Mouse (Mus musculus) bone marrow, adult 2 months (tissue): ENCODE measurements around the gene Slc35f6. TPM values are rescaled to one million over a fixed set of nuclear protein-coding genes. Genes with fewer than 3 reads are reported as not detected.
A peak's percentile ranks its signal among the peaks of the same experiment; 100 is the strongest.

Experiments used
- H3K27ac ChIP-seq: fragments of 200-500 bp; 2 replicates; pipeline ENCODE4 v1.5.1; 2012; ENCODE audit warnings: low read depth, mild to moderate bottlenecking, control low read depth, inconsistent platforms, low read length; ENCODE audit not compliant: control insufficient read depth, poor library complexity, insufficient read depth
- H3K4me1 ChIP-seq: fragments of 200-500 bp; 2 replicates; pipeline ENCODE4 v1.6.1; 2011; ENCODE audit warnings: low read length; ENCODE audit not compliant: control insufficient read depth, insufficient read depth
- H3K4me3 ChIP-seq: fragments of 200-500 bp; replicated peaks from 2 replicates; pipeline ENCODE3; 2011; ENCODE audit warnings: mild to moderate bottlenecking, low read depth, low read length, control low read depth; ENCODE audit not compliant: control insufficient read depth
- CTCF ChIP-seq: fragments of 200-500 bp; IDR thresholded peaks from 2 replicates; pipeline ENCODE4 v1.5.1; 2011; ENCODE audit warnings: low read length, control low read depth; ENCODE audit not compliant: control insufficient read depth, insufficient read depth
- POLR2A ChIP-seq: fragments of 200-500 bp; IDR thresholded peaks from 2 replicates; pipeline ENCODE4 v1.6.1; 2011; ENCODE audit warnings: low read depth, mild to moderate bottlenecking, control low read depth, low read length, borderline replicate concordance; ENCODE audit not compliant: control insufficient read depth
- WGBS: fragments of 180-500 bp; shearing (Covaris S2); methylation state at CpG from one replicate; pipeline ENCODE4 v1.1.7; 2018; 5-methylcytosine and 5-hydroxymethylcytosine counted together
- polyA plus RNA-seq: library from polyadenylated mRNA; stranded (reverse); fragments of >200 nt; gene quantifications from 2 replicates; pipeline ENCODE4 v1.2.4, GENCODE M21; 2011; ENCODE audit warnings: low replicate concordance; ENCODE audit not compliant: missing spikeins, insufficient read depth, insufficient read length

Slc35f6 gene
- polyA plus RNA-seq, 1 experiment: 17.0 TPM

GRCm38 (mm10) chr5:30638041-30638440 is 9.7 kb upstream of the Slc35f6 start:
- no peaks in the 10 kb centered on the region; the same call in 1 of the 2 replicates for H3K4me1 ChIP-seq
- no peak for TF ChIP-seq POLR2A
- peak; percentile 87 for TF ChIP-seq CTCF
- no peak overlapping the region for H3K27ac ChIP-seq
- no peak overlapping the region for H3K4me3 ChIP-seq
- 4% methylated on average over 6 of the region's 6 CpGs for WGBS

- WGBS: 55% methylated on average over 5 of the region's 5 CpGs
- Histone ChIP-seq H3K4me3 (no peak overlapping the region), H3K4me1 (no peaks in the 10 kb centered on the region), H3K27ac (no peak overlapping the region)
- no peak for TF ChIP-seq POLR2A
- TF ChIP-seq CTCF: no peak
Measured at GRCm38 (mm10) chr5:30643477-30644179, 4.1 kb upstream of the Slc35f6 start.

DNA sequence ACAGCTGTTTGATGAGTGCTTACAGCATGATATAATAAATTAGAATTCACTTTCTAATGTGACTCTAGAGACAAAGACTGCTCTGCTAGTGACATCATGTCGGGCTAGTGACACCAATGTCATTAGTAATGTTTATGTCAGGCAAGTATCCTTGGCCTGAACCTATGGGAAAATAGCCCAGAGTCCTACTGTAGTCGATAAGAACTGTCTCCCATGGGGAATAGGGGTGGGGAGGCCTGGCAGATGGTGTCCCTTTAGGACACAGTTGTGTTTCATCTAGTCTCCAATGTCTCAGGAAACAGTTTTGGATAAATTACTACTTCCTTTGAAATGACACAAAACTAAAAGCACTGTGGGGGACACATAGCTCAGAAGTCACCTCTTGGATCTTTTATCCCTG is 1.7 kb upstream of the Slc35f6 start:
- no peak for TF ChIP-seq CTCF
- no peak for TF ChIP-seq POLR2A
- 80% methylated on average over 2 of the region's 2 CpGs for WGBS
- Histone ChIP-seq H3K4me1 (peaks cover 6% of the 10 kb centered on the region), H3K27ac (no peak overlapping the region), H3K4me3 (no peak overlapping the region)

DNA sequence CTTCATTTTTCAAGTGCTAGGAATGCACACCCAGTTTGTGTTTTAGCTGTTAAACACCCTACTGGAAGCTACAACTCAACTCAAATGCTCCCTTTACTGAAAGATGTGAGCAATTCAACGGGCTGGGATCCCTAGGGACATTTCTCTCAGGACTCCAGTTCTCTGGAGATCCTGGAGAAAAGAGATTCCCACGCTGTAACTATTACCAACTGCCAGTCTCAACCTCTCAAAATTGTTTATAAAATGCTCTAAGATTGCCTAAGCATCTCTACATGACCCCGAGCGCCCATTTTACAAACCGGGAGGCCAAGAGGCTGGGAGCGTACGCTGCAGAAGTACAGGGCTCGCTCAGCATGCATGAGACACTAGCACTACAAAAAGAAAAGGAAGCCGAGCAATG is 337 bp upstream of the Slc35f6 start:
- Histone ChIP-seq H3K4me1 (peaks cover 8% of the 10 kb centered on the region), H3K4me3 (peak overlapping the region; percentile 97), H3K27ac (no peak overlapping the region)
- WGBS: 16% methylated on average over 9 of the region's 9 CpGs
- TF ChIP-seq CTCF (no peak), POLR2A (no peak)

- WGBS: 54% methylated on average over 4 of the region's 4 CpGs
- Histone ChIP-seq H3K27ac (0 out of 2 replicates have a peak overlapping the region, but pooled peaks have one; percentile 7), H3K4me1 (peaks cover 8% of the 10 kb centered on the region), H3K4me3 (no peak overlapping the region)
- TF ChIP-seq CTCF (no peak), POLR2A (no peak)
Measured at GRCm38 (mm10) chr5:30649558-30649957, 1.8 kb downstream of the Slc35f6 start.

DNA sequence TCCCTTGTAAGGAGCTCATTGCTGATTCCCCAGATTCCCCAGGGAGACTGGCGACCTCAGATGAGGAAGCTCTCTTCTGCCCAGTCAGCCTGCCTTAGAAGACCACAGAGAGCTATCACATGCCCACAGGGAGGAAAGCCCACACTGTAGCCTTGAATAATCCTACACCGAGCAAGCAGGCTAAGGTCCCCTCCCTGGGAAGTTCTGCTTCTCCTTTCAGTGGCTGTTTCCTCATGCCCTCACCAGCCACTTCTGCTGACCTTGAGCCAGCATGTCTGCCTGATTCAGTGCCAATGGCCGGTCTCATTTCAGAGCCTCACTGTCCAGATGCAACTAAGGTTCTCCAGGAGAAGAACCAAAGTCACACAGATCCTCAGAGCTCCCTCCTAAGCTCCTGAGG is 3.0 kb downstream of the Slc35f6 start:
- H3K4me3 ChIP-seq: no peak overlapping the region

GRCm38 (mm10) chr5:30651554-30651953 is 3.8 kb downstream of the Slc35f6 start:
- no peak for TF ChIP-seq CTCF
- no peak for TF ChIP-seq POLR2A
- H3K4me1 ChIP-seq: peaks cover 8% of the 10 kb centered on the region
- H3K27ac ChIP-seq: no peak overlapping the region
- H3K4me3 ChIP-seq: no peak overlapping the region
- 77% methylated on average over 3 of the region's 3 CpGs for WGBS

More for the DNA sequence above, 3.0 kb downstream of the Slc35f6 start:
- H3K27ac ChIP-seq: peak overlapping the region; percentile 30; the same call in 1 of the 2 replicates
- peaks cover 8% of the 10 kb centered on the region for H3K4me1 ChIP-seq
- WGBS: 17% methylated on average over 3 of the region's 3 CpGs
- TF ChIP-seq POLR2A (no peak), CTCF (no peak)

- no peak overlapping the region for H3K27ac ChIP-seq
- 69% methylated on average over 6 of the region's 6 CpGs for WGBS
- peaks cover 8% of the 10 kb centered on the region for H3K4me1 ChIP-seq
- no peak overlapping the region for H3K4me3 ChIP-seq
- TF ChIP-seq CTCF (no peak), POLR2A (no peak)
Measured at GRCm38 (mm10) chr5:30653246-30653645, 5.5 kb downstream of the Slc35f6 start.

DNA sequence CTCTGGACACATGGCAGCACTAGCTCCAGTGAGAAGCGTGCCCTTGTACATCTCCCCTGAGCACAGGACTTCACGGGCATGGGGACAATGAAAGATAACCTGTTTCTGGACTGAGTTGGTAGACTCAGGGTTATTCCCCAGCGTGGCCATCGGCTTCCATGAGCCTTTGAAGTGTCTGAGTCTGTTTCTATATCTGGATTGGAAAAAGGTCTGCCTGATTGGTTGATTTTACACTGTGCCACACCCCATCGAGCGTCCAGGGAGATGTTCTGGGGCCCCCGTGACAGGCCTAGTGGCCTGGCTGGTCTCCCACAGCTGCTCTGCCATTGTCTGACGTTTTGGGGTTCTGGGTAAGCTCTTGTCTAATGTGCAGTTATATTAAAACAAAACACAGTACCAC is 7.3 kb downstream of the Slc35f6 start:
- TF ChIP-seq CTCF: no peak
- no peak for TF ChIP-seq POLR2A
- H3K4me3 ChIP-seq: no peak overlapping the region
- peaks cover 2% of the 10 kb centered on the region for H3K4me1 ChIP-seq
- WGBS: 84% methylated on average over 8 of the region's 8 CpGs
- H3K27ac ChIP-seq: no peak overlapping the region
